Mouse (Mus musculus) urinary bladder, postnatal 36 days (tissue): ENCODE measurements at regions not wholly inside any gene's neighbourhood (a gene's known extent, or its start where the extent isn't known, plus 50 kb on each side); places are given as distances from the start of the nearest gene placed in this dataset.
A peak's percentile ranks its signal among the peaks of the same experiment; 100 is the strongest.

Experiments used
- DNase-seq, 2 experiments: peaks; one replicate each; pipeline ENCODE4 v3.0.0; 2022; ENCODE audit warnings: low spot score in 2 of 2, mixed read lengths in 1 of 2

- no peak for DNase-seq
These were observed 726.1 kb upstream of the Cited2 start for GRCm38 (mm10) chr10:16996820-16997466.

GRCm38 (mm10) chr10:17001320-17001719 is 721.7 kb upstream of the Cited2 start:
- no peak for DNase-seq

GRCm38 (mm10) chr10:17003123-17003849 is 719.7 kb upstream of the Cited2 start:
- DNase-seq = no peak

- DNase-seq = no peak
These were observed 714.3 kb upstream of the Cited2 start for GRCm38 (mm10) chr10:17008683-17009082.

- DNase-seq = peak in 1 of 2 experiments; percentile 38
These were observed 713.0 kb upstream of the Cited2 start for GRCm38 (mm10) chr10:17010047-17010446.

GRCm38 (mm10) chr10:17011876-17012275 is 711.1 kb upstream of the Cited2 start:
- DNase-seq = no peak

- no peak for DNase-seq
These were observed 710.5 kb upstream of the Cited2 start for GRCm38 (mm10) chr10:17012541-17012975.

GRCm38 (mm10) chr10:17014826-17015225 is 708.2 kb upstream of the Cited2 start:
- no peak for DNase-seq

GRCm38 (mm10) chr10:17016854-17017253 is 706.2 kb upstream of the Cited2 start:
- DNase-seq = no peak

GRCm38 (mm10) chr10:17022216-17023158 is 700.5 kb upstream of the Cited2 start:
- DNase-seq = no peak

GRCm38 (mm10) chr10:17023571-17024293 is 699.3 kb upstream of the Cited2 start:
- no peak for DNase-seq

GRCm38 (mm10) chr10:17024294-17024665 is 698.7 kb upstream of the Cited2 start:
- DNase-seq = no peak

- no peak for DNase-seq
These were observed 687.9 kb upstream of the Cited2 start for GRCm38 (mm10) chr10:17034892-17035775.

GRCm38 (mm10) chr10:17038259-17039043 is 684.6 kb upstream of the Cited2 start:
- no peak for DNase-seq

- no peak for DNase-seq
These were observed 680.9 kb upstream of the Cited2 start for GRCm38 (mm10) chr10:17042090-17042489.

GRCm38 (mm10) chr10:17042973-17043372 is 680.0 kb upstream of the Cited2 start:
- DNase-seq = no peak

- DNase-seq = no peak
These were observed 676.3 kb upstream of the Cited2 start for GRCm38 (mm10) chr10:17046765-17047164.

GRCm38 (mm10) chr10:17072906-17073305 is 650.1 kb upstream of the Cited2 start:
- DNase-seq = no peak

GRCm38 (mm10) chr10:17074013-17074401 is 649.0 kb upstream of the Cited2 start:
- DNase-seq = no peak
